Mouse (Mus musculus) myocyte (in vitro differentiated cells): ENCODE measurements around the gene Cog3.

Experiments
- CEBPB ChIP-seq: IDR thresholded peaks from 2 replicates; pipeline ENCODE4 v1.6.1; 2011; ENCODE audit warnings: mild to moderate bottlenecking, moderate library complexity; ENCODE audit not compliant: poor library complexity, insufficient read depth, severe bottlenecking
- E2F4 ChIP-seq: IDR thresholded peaks from one replicate; pipeline ENCODE4 v1.6.1; 2011; ENCODE audit warnings: mild to moderate bottlenecking, control low read depth, moderate library complexity; ENCODE audit not compliant: insufficient read depth
- MAX ChIP-seq: IDR thresholded peaks from one replicate; pipeline ENCODE4 v1.6.1; 2011; ENCODE audit warnings: low read depth, mild to moderate bottlenecking, control low read depth
- MYOD1 ChIP-seq, 3 experiments: IDR thresholded peaks; one replicate each; pipeline ENCODE4 v1.6.1; 2011; ENCODE audit warnings: control low read depth in 2 of 3, low read depth in 2 of 3, mild to moderate bottlenecking in 2 of 3, moderate library complexity in 1 of 3; ENCODE audit not compliant: insufficient read length in 2 of 3, control insufficient read depth in 1 of 3
- MYOG ChIP-seq, 3 experiments: IDR thresholded peaks; one replicate each; pipeline ENCODE4 v1.6.1; 2011; ENCODE audit warnings: control low read depth in 2 of 3, low read depth in 2 of 3, mild to moderate bottlenecking in 2 of 3; ENCODE audit not compliant: insufficient read length in 2 of 3, control insufficient read depth in 1 of 3, insufficient read depth in 1 of 3
- POLR2A ChIP-seq: IDR thresholded peaks from one replicate; pipeline ENCODE4 v1.6.1; 2011; ENCODE audit warnings: low read depth, mild to moderate bottlenecking, control low read depth, moderate library complexity; ENCODE audit not compliant: insufficient read length
- POLR2AphosphoS2 ChIP-seq: IDR thresholded peaks from one replicate; pipeline ENCODE4 v1.6.1; 2011; ENCODE audit warnings: low read depth, control low read depth; ENCODE audit not compliant: insufficient read length
- SRF ChIP-seq: IDR thresholded peaks from one replicate; pipeline ENCODE4 v1.6.1; 2011; ENCODE audit warnings: low read depth; ENCODE audit not compliant: control insufficient read depth, insufficient read length
- TCF12 ChIP-seq: IDR thresholded peaks from one replicate; pipeline ENCODE4 v1.6.1; 2011; ENCODE audit warnings: mild to moderate bottlenecking, control low read depth; ENCODE audit not compliant: poor library complexity, insufficient read depth, severe bottlenecking
- TCF3 ChIP-seq: IDR thresholded peaks from one replicate; pipeline ENCODE4 v1.6.1; 2011; ENCODE audit warnings: low read depth, control low read depth; ENCODE audit not compliant: insufficient read length
- USF1 ChIP-seq: IDR thresholded peaks from one replicate; pipeline ENCODE4 v1.6.1; 2011; ENCODE audit warnings: low read depth, mild to moderate bottlenecking, control low read depth, moderate library complexity

GRCm38 (mm10) chr14:75711731-75712130, 42.6 kb downstream of the Cog3 start:
- no peak for TF ChIP-seq POLR2AphosphoS2
- TF ChIP-seq MAX = no peak
- no peak for TF ChIP-seq POLR2A
- TF ChIP-seq MYOG (IDR thresholded peaks at IDR 0.05; ENCODE audit: control insufficient read depth in 1 of 3, insufficient read depth in 1 of 3, insufficient read length in 2 of 3, low read depth in 2 of 3) = no peak
- TF ChIP-seq CEBPB = no peak
- no peak for TF ChIP-seq E2F4
- no peak for TF ChIP-seq USF1
- TF ChIP-seq TCF12 = no peak
- no peak for TF ChIP-seq TCF3
- no peak for TF ChIP-seq SRF
- no peak for TF ChIP-seq MYOD1 (IDR thresholded peaks at IDR 0.05; ENCODE audit: control insufficient read depth in 1 of 3, insufficient read length in 2 of 3, low read depth in 2 of 3)
